Mouse (Mus musculus): Measurements from ENCODE around the gene Atg101. TPM values are rescaled to one million over a fixed set of nuclear protein-coding genes. Genes with fewer than 3 reads are reported as not detected.

Atg101 gene
- polyA plus RNA-seq, 1 experiment from 2014 or later = 74.2 TPM

GRCm38 (mm10) chr15:101259922-101260321 lies 24.1 kb upstream of the Atg101 start:
- Histone ChIP-seq H3K4me3 (ENCODE audit: low read depth, low read length) (no peak overlapping the region), H3K4me1 (ENCODE audit: insufficient read depth, low read depth, low read length) (peaks cover 12% of the 10 kb centered on the region), H3K27ac (ENCODE audit: low read length) (peak overlapping the region; percentile 71; the same call in 1 of the 2 replicates), H3K36me3 (ENCODE audit: insufficient read depth, low read length) (no peaks in the 10 kb centered on the region), H3K27me3 (replicated peaks; ENCODE audit: insufficient read depth, low read length) (no peaks in the 10 kb centered on the region), H3K9me3 (ENCODE audit: low read length) (no peaks in the 10 kb centered on the region), H3K9ac (replicated peaks; ENCODE audit: low read depth) (no peak overlapping the region), H3K4me2 (replicated peaks; ENCODE audit: low read depth, low read length) (no peak overlapping the region)
- ATAC-seq (no peak), DNase-seq (ENCODE audit: low spot score) (no peak)
- TF ChIP-seq EP300 (IDR thresholded peaks at IDR 0.05) = no peak
- no peak for TF ChIP-seq CTCF (IDR thresholded peaks at IDR 0.05)
- WGBS = 79% methylated on average over 2 of the region's 3 CpGs

GRCm38 (mm10) chr15:101260387-101260786 lies 23.7 kb upstream of the Atg101 start:
- Histone ChIP-seq H3K9me3 (ENCODE audit: low read length) (no peaks in the 10 kb centered on the region), H3K4me3 (ENCODE audit: low read depth, low read length) (no peak overlapping the region), H3K27me3 (replicated peaks; ENCODE audit: insufficient read depth, low read length) (no peaks in the 10 kb centered on the region), H3K4me2 (replicated peaks; ENCODE audit: low read depth, low read length) (no peak overlapping the region; the same call in 1 of the 2 replicates), H3K27ac (ENCODE audit: low read length) (peak overlapping the region; percentile 71; the same call in 1 of the 2 replicates), H3K4me1 (ENCODE audit: insufficient read depth, low read depth, low read length) (peaks cover 12% of the 10 kb centered on the region), H3K36me3 (ENCODE audit: insufficient read depth, low read length) (no peaks in the 10 kb centered on the region), H3K9ac (replicated peaks; ENCODE audit: low read depth) (no peak overlapping the region)
- ATAC-seq = peak; percentile 67
- no peak for TF ChIP-seq EP300 (IDR thresholded peaks at IDR 0.05)
- TF ChIP-seq CTCF (IDR thresholded peaks at IDR 0.05) = peak; percentile 12; the same call in 1 of the 2 replicates
- peak; percentile 86 for DNase-seq (ENCODE audit: low spot score)
- 29% methylated on average over 10 of the region's 10 CpGs for WGBS

- ATAC-seq = peak; percentile 55
- peak; percentile 68 for DNase-seq (ENCODE audit: low spot score)
- no peak overlapping the region for H3K4me3 ChIP-seq (ENCODE audit: low read depth, low read length)
- peak overlapping the region; percentile 71 for H3K27ac ChIP-seq (ENCODE audit: low read length)
- no peaks in the 10 kb centered on the region for H3K27me3 ChIP-seq (replicated peaks; ENCODE audit: insufficient read depth, low read length)
- no peaks in the 10 kb centered on the region for H3K36me3 ChIP-seq (ENCODE audit: insufficient read depth, low read length)
- peak; percentile 54; the same call in 1 of the 2 replicates for TF ChIP-seq EP300 (IDR thresholded peaks at IDR 0.05)
- TF ChIP-seq CTCF (IDR thresholded peaks at IDR 0.05) = no peak
- peak overlapping the region; percentile 22 for H3K4me2 ChIP-seq (replicated peaks; ENCODE audit: low read depth, low read length)
- 32% methylated on average over 13 of the region's 13 CpGs for WGBS
- H3K4me1 ChIP-seq (ENCODE audit: insufficient read depth, low read depth, low read length) = peaks cover 18% of the 10 kb centered on the region
- H3K9ac ChIP-seq (replicated peaks; ENCODE audit: low read depth) = 0 out of 2 replicates have a peak overlapping the region, but pooled peaks have one; percentile 12
- no peaks in the 10 kb centered on the region for H3K9me3 ChIP-seq (ENCODE audit: low read length)
Observed at GRCm38 (mm10) chr15:101260874-101261622, 23.0 kb upstream of the Atg101 start.

GRCm38 (mm10) chr15:101262502-101262901 lies 21.6 kb upstream of the Atg101 start:
- Histone ChIP-seq H3K4me1 (ENCODE audit: insufficient read depth, low read depth, low read length) (peaks cover 21% of the 10 kb centered on the region), H3K4me3 (ENCODE audit: low read depth, low read length) (no peak overlapping the region), H3K4me2 (replicated peaks; ENCODE audit: low read depth, low read length) (no peak overlapping the region), H3K27me3 (replicated peaks; ENCODE audit: insufficient read depth, low read length) (no peaks in the 10 kb centered on the region), H3K9me3 (ENCODE audit: low read length) (no peaks in the 10 kb centered on the region), H3K9ac (replicated peaks; ENCODE audit: low read depth) (no peak overlapping the region), H3K27ac (ENCODE audit: low read length) (peak overlapping the region; percentile 71; the same call in 1 of the 2 replicates), H3K36me3 (ENCODE audit: insufficient read depth, low read length) (no peaks in the 10 kb centered on the region)
- no peak for TF ChIP-seq CTCF (IDR thresholded peaks at IDR 0.05)
- TF ChIP-seq EP300 (IDR thresholded peaks at IDR 0.05) = peak; percentile 55; the same call in 1 of the 2 replicates
- ATAC-seq (peak; percentile 8; the same call in 1 of the 2 replicates), DNase-seq (ENCODE audit: low spot score) (peak; percentile 63)
- WGBS = 39% methylated on average over 5 of the region's 5 CpGs

GRCm38 (mm10) chr15:101266132-101266963 lies 17.7 kb upstream of the Atg101 start:
- Histone ChIP-seq H3K27ac (ENCODE audit: low read length) (peak overlapping the region; percentile 81), H3K4me1 (ENCODE audit: insufficient read depth, low read depth, low read length) (peaks cover 9% of the 10 kb centered on the region), H3K9me3 (ENCODE audit: low read length) (no peaks in the 10 kb centered on the region), H3K27me3 (replicated peaks; ENCODE audit: insufficient read depth, low read length) (no peaks in the 10 kb centered on the region), H3K4me2 (replicated peaks; ENCODE audit: low read depth, low read length) (peak overlapping the region; percentile 83), H3K9ac (replicated peaks; ENCODE audit: low read depth) (peak overlapping the region; percentile 50), H3K4me3 (ENCODE audit: low read depth, low read length) (peak overlapping the region; percentile 57), H3K36me3 (ENCODE audit: insufficient read depth, low read length) (peaks cover 5% of the 10 kb centered on the region; the same call in 1 of the 2 replicates)
- DNase-seq (ENCODE audit: low spot score) (peak; percentile 97), ATAC-seq (peak; percentile 95)
- TF ChIP-seq EP300 (IDR thresholded peaks at IDR 0.05) (peak; percentile 94), CTCF (IDR thresholded peaks at IDR 0.05) (peak; percentile 54)
- 2% methylated on average over 52 of the region's 57 CpGs for WGBS
